Mouse (Mus musculus) kidney, embryonic 15.5 days (tissue): Measurements from ENCODE around the gene Amotl1. TPM values are rescaled to one million over a fixed set of nuclear protein-coding genes. Genes with fewer than 3 reads are reported as not detected.

ENCODE experiments used
- ATAC-seq: fragments of 200-750 bp; cut with Nextera tagmentation; replicated peaks from 2 replicates; pipeline ENCODE4 v1.8.0; 2017; ENCODE audit warnings: moderate TSS enrichment; ENCODE audit not compliant: low FRiP score
- H3K27ac ChIP-seq: fragments of 300-500 bp; sonication (generic); 2 replicates; pipeline ENCODE4 v1.5.1; 2015; ENCODE audit warnings: mild to moderate bottlenecking, inconsistent platforms
- H3K27me3 ChIP-seq: fragments of 300-500 bp; sonication (generic); 2 replicates; pipeline ENCODE4 v1.6.1; 2015; ENCODE audit warnings: inconsistent platforms
- H3K36me3 ChIP-seq: fragments of 300-500 bp; sonication (generic); 2 replicates; pipeline ENCODE4 v1.6.1; 2015; ENCODE audit warnings: inconsistent platforms
- H3K4me1 ChIP-seq: fragments of 300-500 bp; sonication (generic); 2 replicates; pipeline ENCODE4 v1.6.1; 2015; ENCODE audit warnings: inconsistent platforms
- H3K4me2 ChIP-seq: fragments of 300-500 bp; sonication (generic); 2 replicates; pipeline ENCODE4 v1.6.1; 2015; ENCODE audit warnings: moderate library complexity, mild to moderate bottlenecking, inconsistent platforms
- H3K4me3 ChIP-seq: fragments of 300-500 bp; sonication (generic); replicated peaks from 2 replicates; pipeline ENCODE4 v1.5.1; 2015; ENCODE audit warnings: mild to moderate bottlenecking, inconsistent platforms
- H3K9ac ChIP-seq: fragments of 300-500 bp; sonication (generic); 2 replicates; pipeline ENCODE4 v1.6.1; 2015; ENCODE audit warnings: mild to moderate bottlenecking, inconsistent platforms
- H3K9me3 ChIP-seq: fragments of 300-500 bp; sonication (generic); replicated peaks from 2 replicates; pipeline ENCODE4 v1.6.1; 2016; ENCODE audit warnings: inconsistent platforms
- WGBS: fragments of 180-500 bp; shearing (Covaris S2); methylation state at CpG from one replicate; pipeline ENCODE4 v1.1.7; 2015; ENCODE audit warnings: mixed read lengths; 5-methylcytosine and 5-hydroxymethylcytosine counted together
- polyA plus RNA-seq: library from polyadenylated mRNA; unstranded; fragments of >200 nt; fragmentation: Nextera tagmentation; extraction: Ambion mirVana; gene quantifications from 2 replicates; pipeline ENCODE4 v1.2.1, GENCODE M21; 2015

Gene Amotl1
- polyA plus RNA-seq, 1 experiment from 2014 or later, result 23.3 TPM

- H3K4me3 ChIP-seq, result no peak overlapping the region
- H3K9me3 ChIP-seq, result no peaks in the 10 kb centered on the region
- no peaks in the 10 kb centered on the region for H3K36me3 ChIP-seq
- H3K4me1 ChIP-seq, result peaks cover 28% of the 10 kb centered on the region
- no peak overlapping the region for H3K9ac ChIP-seq
- 84% methylated on average over 7 of the region's 7 CpGs for WGBS
- no peak for ATAC-seq
- no peak overlapping the region for H3K4me2 ChIP-seq
- H3K27ac ChIP-seq, result no peak overlapping the region
- peaks cover 11% of the 10 kb centered on the region; the same call in 1 of the 2 replicates for H3K27me3 ChIP-seq
These were observed 9.3 kb downstream of the Amotl1 start for GRCm38 (mm10) chr9:14635551-14635950.

GRCm38 (mm10) chr9:14634155-14634554 lies 10.7 kb downstream of the Amotl1 start:
- no peak overlapping the region for H3K27ac ChIP-seq
- H3K4me3 ChIP-seq, result no peak overlapping the region
- no peak overlapping the region for H3K9ac ChIP-seq
- peak; percentile 63; the same call in 1 of the 2 replicates for ATAC-seq
- H3K36me3 ChIP-seq, result no peaks in the 10 kb centered on the region
- WGBS, result 22% methylated on average over 15 of the region's 15 CpGs
- peaks cover 11% of the 10 kb centered on the region; the same call in 1 of the 2 replicates for H3K27me3 ChIP-seq
- peak overlapping the region; percentile 8; the same call in 1 of the 2 replicates for H3K4me2 ChIP-seq
- peaks cover 22% of the 10 kb centered on the region for H3K4me1 ChIP-seq
- H3K9me3 ChIP-seq, result no peaks in the 10 kb centered on the region

GRCm38 (mm10) chr9:14632365-14633163 lies 12.3 kb downstream of the Amotl1 start:
- Histone ChIP-seq H3K9ac (no peak overlapping the region), H3K36me3 (no peaks in the 10 kb centered on the region)
- WGBS, result 57% methylated on average over 10 of the region's 10 CpGs

GRCm38 (mm10) chr9:14631729-14632128 lies 13.1 kb downstream of the Amotl1 start:
- H3K36me3 ChIP-seq, result no peaks in the 10 kb centered on the region
- no peak overlapping the region for H3K27ac ChIP-seq
- 37% methylated on average over 5 of the region's 5 CpGs for WGBS
- H3K9ac ChIP-seq, result no peak overlapping the region
- H3K9me3 ChIP-seq, result no peaks in the 10 kb centered on the region
- peaks cover 11% of the 10 kb centered on the region; the same call in 1 of the 2 replicates for H3K27me3 ChIP-seq
- no peak overlapping the region for H3K4me2 ChIP-seq
- ATAC-seq, result peak; percentile 66
- no peak overlapping the region for H3K4me3 ChIP-seq
- H3K4me1 ChIP-seq, result peaks cover 22% of the 10 kb centered on the region

More at GRCm38 (mm10) chr9:14632365-14633163, 12.3 kb downstream of the Amotl1 start:
- no peak overlapping the region for H3K4me3 ChIP-seq
- no peak overlapping the region for H3K4me2 ChIP-seq
- no peak overlapping the region for H3K27ac ChIP-seq
- H3K4me1 ChIP-seq, result peaks cover 22% of the 10 kb centered on the region
- no peak; the same call in 1 of the 2 replicates for ATAC-seq
- no peaks in the 10 kb centered on the region for H3K9me3 ChIP-seq
- H3K27me3 ChIP-seq, result peaks cover 11% of the 10 kb centered on the region; the same call in 1 of the 2 replicates

GRCm38 (mm10) chr9:14627525-14627924 lies 17.3 kb downstream of the Amotl1 start:
- Histone ChIP-seq H3K9ac (no peak overlapping the region), H3K27me3 (no peaks in the 10 kb centered on the region), H3K4me1 (peaks cover 39% of the 10 kb centered on the region), H3K27ac (no peak overlapping the region), H3K4me2 (no peak overlapping the region), H3K9me3 (no peaks in the 10 kb centered on the region), H3K36me3 (no peaks in the 10 kb centered on the region), H3K4me3 (no peak overlapping the region)
- ATAC-seq, result no peak
- 57% methylated on average over 2 of the region's 2 CpGs for WGBS

- Histone ChIP-seq H3K4me1 (peaks cover 29% of the 10 kb centered on the region), H3K4me2 (no peak overlapping the region), H3K27ac (no peak overlapping the region), H3K9me3 (no peaks in the 10 kb centered on the region), H3K27me3 (no peaks in the 10 kb centered on the region), H3K4me3 (no peak overlapping the region), H3K9ac (no peak overlapping the region), H3K36me3 (no peaks in the 10 kb centered on the region)
- ATAC-seq, result no peak
- 80% methylated on average over 3 of the region's 3 CpGs for WGBS
These were observed 18.9 kb downstream of the Amotl1 start for GRCm38 (mm10) chr9:14625961-14626360.

GRCm38 (mm10) chr9:14625024-14625423 lies 19.8 kb downstream of the Amotl1 start:
- Histone ChIP-seq H3K27me3 (no peaks in the 10 kb centered on the region), H3K36me3 (no peaks in the 10 kb centered on the region), H3K9ac (no peak overlapping the region), H3K9me3 (no peaks in the 10 kb centered on the region), H3K27ac (no peak overlapping the region), H3K4me2 (no peak overlapping the region), H3K4me1 (peaks cover 29% of the 10 kb centered on the region), H3K4me3 (no peak overlapping the region)
- no peak; the same call in 1 of the 2 replicates for ATAC-seq
- WGBS, result 20% methylated on average over 3 of the region's 3 CpGs

GRCm38 (mm10) chr9:14623928-14624327 lies 20.9 kb downstream of the Amotl1 start:
- ATAC-seq, result no peak
- H3K9ac ChIP-seq, result no peak overlapping the region
- H3K4me2 ChIP-seq, result no peak overlapping the region
- H3K27me3 ChIP-seq, result no peaks in the 10 kb centered on the region
- H3K4me1 ChIP-seq, result peaks cover 29% of the 10 kb centered on the region
- H3K4me3 ChIP-seq, result no peak overlapping the region
- no peak overlapping the region for H3K27ac ChIP-seq
- H3K36me3 ChIP-seq, result no peaks in the 10 kb centered on the region
- 70% methylated on average over 4 of the region's 4 CpGs for WGBS
- H3K9me3 ChIP-seq, result no peaks in the 10 kb centered on the region

- H3K4me2 ChIP-seq, result no peak overlapping the region
- H3K4me3 ChIP-seq, result no peak overlapping the region
- H3K4me1 ChIP-seq, result peaks cover 29% of the 10 kb centered on the region
- no peaks in the 10 kb centered on the region for H3K36me3 ChIP-seq
- no peak overlapping the region for H3K9ac ChIP-seq
- H3K27ac ChIP-seq, result no peak overlapping the region
- H3K9me3 ChIP-seq, result no peaks in the 10 kb centered on the region
- H3K27me3 ChIP-seq, result no peaks in the 10 kb centered on the region
- 50% methylated on average over 5 of the region's 5 CpGs for WGBS
- no peak for ATAC-seq
These were observed 21.6 kb downstream of the Amotl1 start for GRCm38 (mm10) chr9:14623250-14623649.

GRCm38 (mm10) chr9:14622848-14623247 lies 22.0 kb downstream of the Amotl1 start:
- Histone ChIP-seq H3K27ac (no peak overlapping the region), H3K4me1 (peaks cover 29% of the 10 kb centered on the region), H3K4me2 (no peak overlapping the region), H3K4me3 (no peak overlapping the region), H3K9me3 (no peaks in the 10 kb centered on the region), H3K9ac (no peak overlapping the region), H3K27me3 (no peaks in the 10 kb centered on the region), H3K36me3 (no peaks in the 10 kb centered on the region)
- WGBS, result 27% methylated on average over 3 of the region's 3 CpGs
- ATAC-seq, result 0 out of 2 replicates have a peak, but pooled peaks have one; percentile 29

GRCm38 (mm10) chr9:14620107-14620506 lies 24.7 kb downstream of the Amotl1 start:
- no peak overlapping the region for H3K9ac ChIP-seq
- H3K4me2 ChIP-seq, result no peak overlapping the region
- H3K27me3 ChIP-seq, result no peaks in the 10 kb centered on the region
- ATAC-seq, result no peak
- no peaks in the 10 kb centered on the region for H3K36me3 ChIP-seq
- H3K9me3 ChIP-seq, result no peaks in the 10 kb centered on the region
- H3K4me3 ChIP-seq, result no peak overlapping the region
- H3K27ac ChIP-seq, result no peak overlapping the region
- peaks cover 33% of the 10 kb centered on the region for H3K4me1 ChIP-seq
- 75% methylated on average over 5 of the region's 5 CpGs for WGBS

- peak overlapping the region; percentile 97 for H3K9ac ChIP-seq
- peak overlapping the region; percentile 90 for H3K4me3 ChIP-seq
- H3K27me3 ChIP-seq, result no peaks in the 10 kb centered on the region
- H3K4me1 ChIP-seq, result peaks cover 37% of the 10 kb centered on the region
- H3K27ac ChIP-seq, result peak overlapping the region; percentile 93
- no peaks in the 10 kb centered on the region for H3K36me3 ChIP-seq
- H3K9me3 ChIP-seq, result no peaks in the 10 kb centered on the region
- peak overlapping the region; percentile 71 for H3K4me2 ChIP-seq
- 11% methylated on average over 33 of the region's 33 CpGs for WGBS
- peak; percentile 93 for ATAC-seq
These were observed 29.6 kb downstream of the Amotl1 start for GRCm38 (mm10) chr9:14614931-14615880.
